In genomic region chr9:72392686-72393085, GRCm38 (mm10) we compare ENCODE assay signal across 23 mouse cellular contexts. TPM values are rescaled to one million over a fixed set of nuclear protein-coding genes. Genes with fewer than 3 reads are reported as not detected.
DNase-seq lines count a peak whose midpoint lies in the region; ATAC-seq lines count a peak whose summit lies in the region.
"Had no signal": no experiment of that assay in that cellular context is flagged by ENCODE, and none has a peak within 500 bp of the region (broad histone marks: within the 10 kb centered on the region; RNA-seq: fewer than 3 reads in every experiment).

No protein-coding gene starts in this region.

- no peak overlapping the region for H3K27ac ChIP-seq in forebrain, embryonic 14.5 days (ENCODE audit: low read depth, low read length)
- no peak overlapping the region for H3K27ac ChIP-seq in forebrain, embryonic 10.5 days
- H3K27ac ChIP-seq: limb, embryonic 12.5 days; liver, embryonic 15.5 days; neural tube, embryonic 13.5 days had no signal

- H3K4me3 ChIP-seq in forebrain, embryonic 14.5 days (ENCODE audit: low read depth, low read length) = no peak overlapping the region
- H3K4me3 ChIP-seq in forebrain, embryonic 10.5 days = no peak overlapping the region
- H3K4me3 ChIP-seq: forebrain, embryonic 15.5 days; limb, embryonic 12.5 days; liver, embryonic 15.5 days; neural tube, embryonic 13.5 days had no signal

- ATAC-seq in forebrain, embryonic 14.5 days = no peak
- ATAC-seq: CD4-positive, CD25-positive, alpha-beta regulatory T cell, adult 4 months; forebrain, embryonic 15.5 days; inflammation-experienced regulatory T-cells, adult 6 months had no signal

- H3K36me3 ChIP-seq in forebrain, embryonic 14.5 days (ENCODE audit: control insufficient read depth, insufficient read depth, low read length) = no peaks in the 10 kb centered on the region
- H3K36me3 ChIP-seq in forebrain, embryonic 10.5 days (replicated peaks) = no peaks in the 10 kb centered on the region
- H3K36me3 ChIP-seq: forebrain, embryonic 15.5 days; limb, embryonic 12.5 days; liver, embryonic 15.5 days; neural tube, embryonic 13.5 days had no signal

- H3K9me3 ChIP-seq in forebrain, embryonic 14.5 days (replicated peaks; ENCODE audit: control insufficient read depth, low read length) = no peaks in the 10 kb centered on the region
- H3K9me3 ChIP-seq in forebrain, embryonic 10.5 days = no peaks in the 10 kb centered on the region
- H3K9me3 ChIP-seq: forebrain, embryonic 15.5 days; limb, embryonic 12.5 days; liver, embryonic 15.5 days; neural tube, embryonic 13.5 days had no signal

- WGBS in forebrain, embryonic 14.5 days = 68% methylated on average over 7 of the region's 7 CpGs
- WGBS in forebrain, embryonic 10.5 days = 88% methylated on average over 7 of the region's 7 CpGs

- H3K4me2 ChIP-seq in forebrain, embryonic 14.5 days (ENCODE audit: low read length) = no peak overlapping the region
- H3K4me2 ChIP-seq: forebrain, embryonic 15.5 days; heart, embryonic 11.5 days; limb, embryonic 12.5 days; liver, embryonic 15.5 days; lung, embryonic 14.5 days; neural tube, embryonic 13.5 days had no signal

- H3K9ac ChIP-seq in forebrain, embryonic 14.5 days (ENCODE audit: low read length) = no peak overlapping the region
- H3K9ac ChIP-seq: forebrain, embryonic 15.5 days; limb, embryonic 12.5 days; liver, embryonic 15.5 days; lung, embryonic 14.5 days; neural tube, embryonic 13.5 days had no signal

- peak; percentile 32 for DNase-seq in forebrain, embryonic 14.5 days (ENCODE audit: low spot score)
- no peak for DNase-seq in forebrain, embryonic 10.5 days (ENCODE audit: extremely low spot score, low spot score)
- DNase-seq in left cerebral cortex, postnatal 4 days = peak; percentile 59
- no peak for DNase-seq in left cerebral cortex, postnatal 25 days (ENCODE audit: low spot score in 2 of 2)
- DNase-seq in thymus, postnatal 4 days = peak; percentile 30
- no peak for DNase-seq in thymus, postnatal 36 days
- no peak for DNase-seq in adrenal gland, postnatal 36 days
- DNase-seq: adrenal gland, postnatal 25 days; gastrocnemius, postnatal 36 days; heart, adult 18-20 months; heart, postnatal 36 days; kidney, adult 11 months; kidney, postnatal 14 days; layer of hippocampus, adult 9-11 months; lung, embryonic 14.5 days; lung, postnatal 14 days had no signal

- H3K27me3 ChIP-seq in forebrain, embryonic 14.5 days (replicated peaks; ENCODE audit: control insufficient read depth, insufficient read depth, low read length) = no peaks in the 10 kb centered on the region
- H3K27me3 ChIP-seq in forebrain, embryonic 10.5 days (ENCODE audit: poor library complexity, severe bottlenecking) = no peaks in the 10 kb centered on the region
- H3K27me3 ChIP-seq: forebrain, embryonic 15.5 days; limb, embryonic 12.5 days; liver, embryonic 15.5 days; neural tube, embryonic 13.5 days had no signal

- intact Hi-C loops in left cerebral cortex, postnatal 4 days (cut with DNase I) = no loop called here
- intact Hi-C loops in left cerebral cortex, postnatal 25 days (cut with DNase I) = no loop called here

- no peaks in the 10 kb centered on the region for H3K4me1 ChIP-seq in forebrain, embryonic 14.5 days (ENCODE audit: control insufficient read depth, insufficient read depth, low read length)
- peaks cover 16% of the 10 kb centered on the region for H3K4me1 ChIP-seq in forebrain, embryonic 10.5 days

RNA-seq across cellular contexts. Expression of gene Mns1, which starts 45.1 kb away (rescaled TPM):
- polyA plus RNA-seq in forebrain, embryonic 14.5 days (2014; fragmentation: Nextera tagmentation; extraction: Ambion mirVana) = 15.1 and 15.5 TPM in 2 replicates
- 61.8 and 67.6 TPM in 2 replicates for polyA plus RNA-seq in forebrain, embryonic 10.5 days (2016; fragmentation: Nextera tagmentation; extraction: Ambion mirVana)
- 1 to 10 TPM; 2.3 TPM for total RNA-seq in left cerebral cortex, postnatal 4 days (2021)
- total RNA-seq in left cerebral cortex, postnatal 25 days (2021) = 1 to 10 TPM in 1 of 2 experiments, under 1 TPM in 1; 0.82 to 1.1 TPM
- total RNA-seq in adrenal gland, postnatal 36 days (2021) = 1 to 10 TPM; 2.7 to 4.0 TPM

Comparison
In these comparisons a context has a peak if more than half of its experiments do, and no peak if none do; other contexts are left out.
1. DNase-seq: peak in forebrain, embryonic 14.5 days (single experiment), left cerebral cortex, postnatal 4 days (single experiment) and thymus, postnatal 4 days (single experiment); none in forebrain, embryonic 10.5 days (single experiment), left cerebral cortex, postnatal 25 days (0 of 2), thymus, postnatal 36 days (0 of 2) and adrenal gland, postnatal 36 days (0 of 2).